Mouse (Mus musculus): ENCODE measurements around the gene Amfr. TPM values are rescaled to one million over a fixed set of nuclear protein-coding genes. Genes with fewer than 3 reads are reported as not detected.

Gene Amfr
- total and polyA plus RNA-seq, 3 experiments = 80.1 to 292 (median 90.0) TPM

GRCm38 (mm10) chr8:93950133-93950532 lies 62.5 kb downstream of the Amfr start:
- no peaks in the 10 kb centered on the region for H3K79me2 ChIP-seq (ENCODE audit: control insufficient read depth, insufficient read depth, low read length, poor library complexity)
- H3K36me3 ChIP-seq (ENCODE audit: control insufficient read depth in 1 of 2, insufficient read depth in 2 of 2, low read length in 2 of 2) = no peaks in the 10 kb centered on the region
- H3K27ac ChIP-seq (ENCODE audit: control insufficient read depth, low read depth, low read length) = no peak overlapping the region
- no peak for DNase-seq (ENCODE audit: low read depth, low spot score)
- no peaks in the 10 kb centered on the region for H3K9me3 ChIP-seq (replicated peaks; ENCODE audit: insufficient read depth, low read length)
- H3K4me3 ChIP-seq (ENCODE audit: control insufficient read depth in 1 of 2, insufficient read depth in 1 of 2, low read depth in 2 of 2, low read length in 2 of 2) = no peak overlapping the region
- no peaks in the 10 kb centered on the region for H3K4me1 ChIP-seq (ENCODE audit: control insufficient read depth in 1 of 2, insufficient read depth in 2 of 2, low read length in 2 of 2)
- H3K9ac ChIP-seq (ENCODE audit: control insufficient read depth, low read depth, low read length, poor library complexity, severe bottlenecking) = no peak overlapping the region
- TF ChIP-seq USF1 (IDR thresholded peaks at IDR 0.05; ENCODE audit: low read depth, low read length) = no peak
- no peaks in the 10 kb centered on the region for H3K27me3 ChIP-seq (ENCODE audit: control insufficient read depth in 1 of 2, insufficient read depth in 2 of 2, low read length in 2 of 2)

GRCm38 (mm10) chr8:93946397-93946796 lies 66.2 kb downstream of the Amfr start:
- H3K4me3 ChIP-seq (ENCODE audit: control insufficient read depth in 1 of 2, insufficient read depth in 1 of 2, low read depth in 2 of 2, low read length in 2 of 2) = no peak overlapping the region
- H3K36me3 ChIP-seq (ENCODE audit: control insufficient read depth in 1 of 2, insufficient read depth in 2 of 2, low read length in 2 of 2) = no peaks in the 10 kb centered on the region
- H3K9ac ChIP-seq (ENCODE audit: control insufficient read depth, low read depth, low read length, poor library complexity, severe bottlenecking) = no peak overlapping the region
- H3K9me3 ChIP-seq (replicated peaks; ENCODE audit: insufficient read depth, low read length) = no peaks in the 10 kb centered on the region
- TF ChIP-seq MAFK (IDR thresholded peaks at IDR 0.05; ENCODE audit: borderline replicate concordance, low read depth, low read length) = no peak
- TF ChIP-seq POLR2AphosphoS2 (IDR thresholded peaks at IDR 0.05; ENCODE audit: low read length) = no peak
- no peak for TF ChIP-seq UBTF (IDR thresholded peaks at IDR 0.05; ENCODE audit: borderline replicate concordance, insufficient read depth, low read depth, low read length)
- no peak for TF ChIP-seq SIN3A (IDR thresholded peaks at IDR 0.05; ENCODE audit: low read length)
- TF ChIP-seq CTCF (IDR thresholded peaks at IDR 0.05 in 2 of 3, conservative IDR thresholded peaks at IDR 0.05 in 1 of 3; ENCODE audit: control insufficient read depth in 1 of 3, insufficient read depth in 1 of 3, low read depth in 2 of 3, low read length in 3 of 3, poor library complexity in 1 of 3, severe bottlenecking in 1 of 3) = no peak
- TF ChIP-seq ZNF384 (IDR thresholded peaks at IDR 0.05; ENCODE audit: low read depth, low read length) = no peak
- no peak for TF ChIP-seq JUND (IDR thresholded peaks at IDR 0.05; ENCODE audit: low read depth, low read length)
- no peak for TF ChIP-seq MEF2A (IDR thresholded peaks at IDR 0.05; ENCODE audit: extremely low read depth, insufficient replicate concordance, low read depth, low read length, poor library complexity, severe bottlenecking)
- no peak for TF ChIP-seq TAL1 (IDR thresholded peaks at IDR 0.05; ENCODE audit: low read length)
- TF ChIP-seq POLR2AphosphoS5 (IDR thresholded peaks at IDR 0.05; ENCODE audit: borderline replicate concordance, low read depth, low read length) = no peak
- no peak for TF ChIP-seq CHD2 (IDR thresholded peaks at IDR 0.05; ENCODE audit: low read length)
- no peak for TF ChIP-seq GATA1 (IDR thresholded peaks at IDR 0.05; ENCODE audit: low read depth, low read length)
- TF ChIP-seq CHD1 (IDR thresholded peaks at IDR 0.05; ENCODE audit: low read depth, low read length) = no peak
- TF ChIP-seq TBP (IDR thresholded peaks at IDR 0.05; ENCODE audit: low read depth, low read length) = no peak
- no peak for TF ChIP-seq NRF1 (IDR thresholded peaks at IDR 0.05; ENCODE audit: insufficient read depth, low read depth, low read length, poor library complexity, severe bottlenecking)
- no peak for TF ChIP-seq SMC3 (IDR thresholded peaks at IDR 0.05; ENCODE audit: low read depth, low read length)
- TF ChIP-seq ETS1 (IDR thresholded peaks at IDR 0.05; ENCODE audit: low read depth, low read length) = no peak
- H3K4me1 ChIP-seq (ENCODE audit: control insufficient read depth in 1 of 2, insufficient read depth in 2 of 2, low read length in 2 of 2) = no peaks in the 10 kb centered on the region
- H3K27ac ChIP-seq (ENCODE audit: control insufficient read depth, low read depth, low read length) = no peak overlapping the region
- no peaks in the 10 kb centered on the region for H3K27me3 ChIP-seq (ENCODE audit: control insufficient read depth in 1 of 2, insufficient read depth in 2 of 2, low read length in 2 of 2)
- H3K79me2 ChIP-seq (ENCODE audit: control insufficient read depth, insufficient read depth, low read length, poor library complexity) = no peaks in the 10 kb centered on the region
- DNase-seq (ENCODE audit: low read depth, low spot score) = no peak

All from MEL (cell line).